8 mouse cellular contexts compared by ENCODE assay signal in the genomic region with DNA sequence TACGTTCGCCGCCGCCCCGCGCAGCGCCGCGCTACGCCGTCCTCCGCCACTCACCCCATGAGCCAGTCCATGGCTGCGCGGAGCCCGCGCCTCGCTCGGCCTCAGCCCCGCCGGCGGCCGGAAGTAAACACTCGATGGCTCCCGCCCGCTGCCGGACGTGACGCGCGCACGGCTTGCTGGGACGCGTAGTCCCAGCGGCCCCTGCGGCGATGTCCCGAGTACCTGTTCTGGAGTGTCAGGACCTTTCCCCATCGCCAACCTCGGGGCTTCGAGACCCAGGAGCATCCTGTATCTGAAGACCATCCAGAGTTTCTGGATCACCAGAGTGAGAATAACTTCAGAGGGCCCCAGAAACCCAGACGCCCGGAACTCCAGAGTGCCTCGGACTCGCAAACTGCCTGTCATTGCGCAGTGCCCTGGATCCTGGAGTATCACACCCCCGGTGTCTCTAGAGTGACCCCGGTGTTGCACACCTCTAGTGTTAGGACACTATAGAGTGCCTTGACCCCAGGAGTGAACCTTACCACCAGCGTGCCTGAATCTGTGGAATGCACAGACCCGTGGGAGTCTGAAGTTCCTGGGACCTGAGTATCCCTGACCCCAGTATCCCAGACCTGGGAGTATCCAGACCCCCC. TPM values are rescaled to one million over a fixed set of nuclear protein-coding genes. Genes with fewer than 3 reads are reported as not detected.
DNase-seq lines count a peak whose midpoint lies in the region; ATAC-seq and TF ChIP-seq lines count a peak whose summit lies in the region.

A gene (minus strand): TSS at position 135 of the 635 bp plus-strand sequence.

- no peaks in the 10 kb centered on the region for H3K9me3 ChIP-seq in limb, embryonic 13.5 days
- H3K9me3 ChIP-seq in midbrain, embryonic 15.5 days = no peaks in the 10 kb centered on the region

- peak; percentile 92 for ATAC-seq in limb, embryonic 13.5 days (ENCODE audit: low FRiP score, low read depth)
- peak; percentile 97 for ATAC-seq in midbrain, embryonic 15.5 days (replicated peaks)

- peak; percentile 89 for DNase-seq in A20 (ENCODE audit: low read depth, low spot score)
- peak; percentile 91 to 93 for DNase-seq in heart, adult 9 months (ENCODE audit: low spot score in 2 of 2)
- peak; percentile 90 for DNase-seq in kidney, adult 9 months
- peak; percentile 77 to 86 for DNase-seq in spleen, adult 18-20 months

- H3K36me3 ChIP-seq in limb, embryonic 13.5 days = peaks cover 10% of the 10 kb centered on the region
- no peaks in the 10 kb centered on the region for H3K36me3 ChIP-seq in midbrain, embryonic 15.5 days (replicated peaks)

- H3K4me2 ChIP-seq in limb, embryonic 13.5 days (replicated peaks) = peak within 1 kb of the TSS; percentile 95
- H3K4me2 ChIP-seq in midbrain, embryonic 15.5 days = peak within 1 kb of the TSS; percentile 96

- peaks cover 35% of the 10 kb centered on the region for H3K4me1 ChIP-seq in bone marrow macrophage, adult 2 months (ENCODE audit: control insufficient read depth, insufficient read depth, low read length)
- peaks cover 7% of the 10 kb centered on the region for H3K4me1 ChIP-seq in embryonic fibroblast, embryonic 13.5 days (ENCODE audit: control insufficient read depth, insufficient read depth, low read length)
- H3K4me1 ChIP-seq in limb, embryonic 13.5 days = peaks cover 30% of the 10 kb centered on the region
- H3K4me1 ChIP-seq in midbrain, embryonic 15.5 days = peaks cover 21% of the 10 kb centered on the region

- peak within 1 kb of the TSS; percentile 42 for H3K27ac ChIP-seq in bone marrow macrophage, adult 2 months (ENCODE audit: insufficient read depth, low read depth, low read length)
- H3K27ac ChIP-seq in embryonic fibroblast, embryonic 13.5 days (ENCODE audit: insufficient read depth, low read length) = no peak within 1 kb of the TSS
- no peak within 1 kb of the TSS; the same call in 1 of the 2 replicates for H3K27ac ChIP-seq in limb, embryonic 13.5 days
- H3K27ac ChIP-seq in midbrain, embryonic 15.5 days = peak within 1 kb of the TSS; percentile 81

- H3K27me3 ChIP-seq in limb, embryonic 13.5 days = 0 out of 2 replicates have a peak, but pooled peaks cover 2% of the 10 kb centered on the region
- no peaks in the 10 kb centered on the region for H3K27me3 ChIP-seq in midbrain, embryonic 15.5 days (replicated peaks)

- WGBS in limb, embryonic 13.5 days = under 1% methylated on average over 48 of the region's 49 CpGs
- WGBS in midbrain, embryonic 15.5 days = under 1% methylated on average over 48 of the region's 49 CpGs

- TF ChIP-seq POLR2A in bone marrow macrophage, adult 2 months (IDR thresholded peaks at IDR 0.05; ENCODE audit: borderline replicate concordance, low read depth, low read length) = no peak
- peak; percentile 80 for TF ChIP-seq POLR2A in embryonic fibroblast, embryonic 13.5 days (IDR thresholded peaks at IDR 0.05; ENCODE audit: low read depth, low read length)

- peak within 1 kb of the TSS; percentile 95 for H3K9ac ChIP-seq in limb, embryonic 13.5 days
- peak within 1 kb of the TSS; percentile 89 for H3K9ac ChIP-seq in midbrain, embryonic 15.5 days

- peak within 1 kb of the TSS; percentile 93 for H3K4me3 ChIP-seq in bone marrow macrophage, adult 2 months (ENCODE audit: insufficient read depth, low read length)
- peak within 1 kb of the TSS; percentile 90 for H3K4me3 ChIP-seq in embryonic fibroblast, embryonic 13.5 days (ENCODE audit: insufficient read depth, low read length)
- H3K4me3 ChIP-seq in limb, embryonic 13.5 days = peak within 1 kb of the TSS; percentile 92
- H3K4me3 ChIP-seq in midbrain, embryonic 15.5 days = peak within 1 kb of the TSS; percentile 99

- no peak for TF ChIP-seq CTCF in bone marrow macrophage, adult 2 months (IDR thresholded peaks at IDR 0.05; ENCODE audit: low read depth, low read length)
- no peak for TF ChIP-seq CTCF in embryonic fibroblast, embryonic 13.5 days (IDR thresholded peaks at IDR 0.05; ENCODE audit: borderline replicate concordance, insufficient read depth, low read length)

RNA-seq across cellular contexts. Expression of the gene that starts here (rescaled TPM):
- 29.5 and 37.0 TPM in 2 replicates for polyA plus RNA-seq in bone marrow macrophage, adult 2 months (2012; ENCODE audit: insufficient read depth, insufficient read length, missing spikeins)
- 15.2 and 15.9 TPM in 2 replicates for polyA plus RNA-seq in embryonic fibroblast, embryonic 13.5 days (2011; ENCODE audit: insufficient read length, low read depth, missing spikeins)
- polyA plus RNA-seq in limb, embryonic 13.5 days (2015; fragmentation: Nextera tagmentation; extraction: Ambion mirVana) = 70.7 and 71.4 TPM in 2 replicates
- polyA plus RNA-seq in midbrain, embryonic 15.5 days (2015; fragmentation: Nextera tagmentation; extraction: Ambion mirVana) = 53.9 and 57.8 TPM in 2 replicates

Comparison
In these comparisons a context has a peak if more than half of its experiments do, and no peak if none do; other contexts are left out.
1. H3K27ac ChIP-seq: peak in bone marrow macrophage, adult 2 months (single experiment) and midbrain, embryonic 15.5 days (single experiment); none in embryonic fibroblast, embryonic 13.5 days (single experiment) and limb, embryonic 13.5 days (single experiment).
2. Peak in every context shown above with its lines, with median percentiles within 50 percentile points of each other: DNase-seq and H3K4me3 ChIP-seq.